Mouse (Mus musculus) gastrocnemius, postnatal 10 days (tissue): ENCODE results near the gene Lhfpl4. TPM values are rescaled to one million over a fixed set of nuclear protein-coding genes. Genes with fewer than 3 reads are reported as not detected.

Source experiments
- DNase-seq: peaks from one replicate; pipeline ENCODE4 v3.0.0; 2021; ENCODE audit warnings: mixed read lengths
- total RNA-seq, 2 experiments: library from RNA; stranded (reverse); gene quantifications; 2 replicates each; pipeline ENCODE4 v1.2.3; 2021

Gene Lhfpl4
- total RNA-seq, 2 experiments from 2014 or later = 0.75 to 0.81 TPM

DNA sequence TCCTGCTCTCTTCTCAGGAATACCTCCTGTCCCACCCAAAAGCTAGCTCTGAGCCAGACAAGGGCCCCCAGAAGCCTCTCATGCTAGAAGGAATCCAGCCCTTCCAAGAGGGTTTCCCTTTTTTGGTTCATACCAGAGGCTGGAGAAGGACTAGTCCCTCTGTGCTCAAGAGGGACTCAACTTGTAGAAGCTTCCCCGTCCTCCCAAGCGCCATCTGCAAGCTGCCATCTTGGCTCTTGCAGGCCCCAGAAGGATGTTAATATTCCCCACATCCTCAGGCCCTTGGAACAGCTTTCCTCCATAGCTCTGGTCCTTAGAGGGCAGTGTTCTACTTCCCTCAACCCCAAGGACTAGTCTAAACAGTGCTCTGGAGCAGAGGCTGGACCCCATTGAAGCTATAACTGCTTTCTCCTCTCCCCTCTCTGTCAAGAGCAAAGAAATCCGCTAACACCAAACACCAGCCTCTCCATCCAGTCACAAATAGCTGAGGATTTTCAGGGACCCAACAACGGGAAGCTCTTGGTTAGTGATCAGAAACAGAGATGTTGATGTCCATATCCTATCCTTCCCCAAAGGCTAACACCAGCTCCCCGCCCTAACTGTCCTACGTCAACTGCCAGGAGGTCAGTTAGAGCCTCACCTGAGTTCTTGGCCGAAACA lies 26.7 kb downstream of the Lhfpl4 start:
- DNase-seq = no peak

DNA sequence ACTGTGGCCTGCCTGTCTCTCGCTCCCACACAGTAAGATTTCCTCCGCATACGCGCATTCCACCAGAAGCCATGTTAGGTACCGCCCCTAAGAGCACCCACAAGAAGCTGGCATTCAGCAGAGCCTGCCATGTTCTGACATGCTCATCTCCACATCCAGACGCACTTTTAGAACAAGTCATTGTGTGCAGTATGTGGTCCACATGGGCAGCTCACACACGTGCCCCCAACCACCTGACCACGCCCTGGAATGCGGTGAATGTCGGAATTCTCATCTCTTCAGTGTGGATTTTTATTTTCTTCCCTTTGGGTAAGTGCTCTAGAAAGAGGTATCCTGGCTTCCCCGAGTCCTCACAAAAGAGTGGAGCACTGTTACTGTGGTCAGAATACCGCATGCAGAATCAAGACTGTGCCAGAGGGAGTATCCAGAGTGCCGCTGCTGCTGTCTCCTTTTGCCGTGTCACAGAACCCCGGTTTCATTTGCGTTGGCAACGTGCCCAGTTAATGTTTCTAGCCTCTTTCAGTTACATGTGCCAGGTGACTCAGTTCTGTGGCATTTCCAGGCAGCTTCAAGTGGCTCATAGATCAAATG lies 28.4 kb downstream of the Lhfpl4 start:
- peak; percentile 60 for DNase-seq

DNA sequence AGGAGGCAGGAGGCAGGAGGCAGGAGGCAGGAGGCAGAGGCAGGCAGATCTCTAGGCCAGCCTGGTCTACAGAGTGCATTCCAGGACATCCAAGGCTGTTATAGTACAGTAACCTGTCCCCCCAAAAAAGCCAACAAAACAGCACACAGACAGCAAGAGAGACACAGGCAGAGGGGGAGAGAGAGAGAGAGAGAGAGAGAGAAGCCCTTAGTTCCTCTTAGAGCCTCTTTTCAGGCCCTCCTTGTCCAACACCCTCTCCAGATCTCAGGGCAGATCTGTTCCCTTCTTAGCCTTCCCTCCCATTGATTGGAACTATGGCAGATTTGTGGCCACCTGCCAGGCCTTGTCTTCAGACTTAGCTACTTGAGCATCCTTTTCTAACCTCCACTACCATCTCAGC lies 31.7 kb downstream of the Lhfpl4 start:
- no peak for DNase-seq

- no peak for DNase-seq
Observed at GRCm38 (mm10) chr6:113161982-113162381, 33.2 kb downstream of the Lhfpl4 start.

- no peak for DNase-seq
Observed at GRCm38 (mm10) chr6:113160106-113160505, 35.1 kb downstream of the Lhfpl4 start.

- DNase-seq = no peak
Observed at GRCm38 (mm10) chr6:113156064-113156463, 39.1 kb downstream of the Lhfpl4 start.

GRCm38 (mm10) chr6:113154886-113155285 lies 40.3 kb downstream of the Lhfpl4 start:
- DNase-seq = no peak

- DNase-seq = no peak
Observed at GRCm38 (mm10) chr6:113154071-113154470, 41.1 kb downstream of the Lhfpl4 start.

DNA sequence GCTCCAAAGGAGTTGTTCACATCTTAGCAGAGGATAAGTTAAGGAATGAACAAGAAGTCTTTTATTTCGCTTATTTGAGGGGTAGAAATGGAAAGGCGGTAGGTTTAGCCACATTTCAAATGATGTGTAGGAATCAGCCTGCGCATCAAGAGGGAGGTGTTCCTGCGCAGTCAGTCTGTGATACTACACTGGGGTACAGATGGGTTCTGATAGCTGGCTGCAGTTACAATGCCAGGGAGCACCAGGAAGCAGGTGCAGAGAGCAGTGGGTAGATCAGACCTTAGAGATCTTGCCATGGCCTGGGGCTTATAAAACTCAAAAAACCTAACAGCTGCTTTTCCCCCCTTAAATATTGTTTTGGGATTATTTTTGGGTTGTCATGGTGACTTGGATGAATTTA lies 49.9 kb downstream of the Lhfpl4 start:
- no peak for DNase-seq

GRCm38 (mm10) chr6:113144764-113145163 lies 50.4 kb downstream of the Lhfpl4 start:
- no peak for DNase-seq

DNA sequence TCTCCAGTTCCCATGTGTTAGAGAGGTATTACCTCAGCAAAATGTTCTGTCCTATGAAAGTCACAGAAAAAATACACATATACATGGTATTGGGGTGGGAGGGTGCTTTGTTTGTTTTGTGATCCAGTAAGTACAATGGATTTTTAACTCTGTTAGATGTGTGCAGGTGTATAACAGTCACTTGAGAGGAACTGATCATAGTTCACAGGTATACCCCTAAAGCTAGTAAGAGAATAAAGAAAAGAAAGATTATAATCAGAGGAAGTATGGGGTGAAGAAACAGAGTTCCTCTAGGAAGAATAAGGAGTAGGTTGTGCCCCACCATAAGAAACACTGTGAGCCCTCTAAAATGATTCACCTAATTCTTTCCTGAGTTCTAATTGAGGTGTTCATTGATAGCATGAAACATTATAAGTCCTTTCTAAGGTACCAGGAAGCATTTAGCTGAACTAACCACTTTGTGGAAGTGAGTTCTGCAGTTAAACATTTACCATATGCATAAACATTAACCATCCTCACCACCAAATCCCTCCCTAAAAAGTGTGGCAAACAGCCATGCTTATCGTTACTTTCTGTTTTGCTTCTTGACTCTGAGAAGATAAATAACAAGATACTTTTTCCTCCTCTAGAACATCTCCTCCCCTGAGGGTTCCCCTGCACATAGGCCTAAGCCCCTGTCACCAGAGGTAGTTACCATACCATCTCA lies 53.6 kb downstream of the Lhfpl4 start:
- DNase-seq = no peak

GRCm38 (mm10) chr6:113133360-113133759 lies 61.8 kb downstream of the Lhfpl4 start:
- no peak for DNase-seq

- DNase-seq = no peak
Observed at GRCm38 (mm10) chr6:113120806-113121205, 74.4 kb downstream of the Lhfpl4 start.

Other genes with a start within 250 kb of the Lhfpl4 start
- gene Srgap3, start 248.1 kb downstream of the Lhfpl4 start, total RNA-seq = 10 to 100 TPM in 1 of 2 experiments, 1 to 10 TPM in 1; 7.8 to 12.4 TPM
- 10 to 100 TPM; 16.9 to 17.0 TPM for gene Thumpd3, start 149.2 kb downstream of the Lhfpl4 start, total RNA-seq
- gene Setd5, start 118.0 kb downstream of the Lhfpl4 start, total RNA-seq = 10 to 100 TPM; 54.8 to 82.3 TPM
- gene Mtmr14, start 42.5 kb upstream of the Lhfpl4 start, total RNA-seq = 10 to 100 TPM; 11.9 to 13.2 TPM
- under 1 TPM in 1 of 2 experiments, not detected in 1; 0.23 TPM for gene Cpne9, start 86.9 kb upstream of the Lhfpl4 start, total RNA-seq
- gene Brpf1, start 111.8 kb upstream of the Lhfpl4 start, total RNA-seq = 10 to 100 TPM; 13.7 to 18.2 TPM
- gene Ogg1, start 131.6 kb upstream of the Lhfpl4 start, total RNA-seq = 1 to 10 TPM; 8.1 to 8.2 TPM
- gene Camk1, start 148.6 kb upstream of the Lhfpl4 start, total RNA-seq = 10 to 100 TPM; 35.9 to 44.2 TPM
- 10 to 100 TPM; 18.8 to 21.7 TPM for gene Tada3, start 182.5 kb upstream of the Lhfpl4 start, total RNA-seq
- gene Arpc4, start 182.7 kb upstream of the Lhfpl4 start, total RNA-seq = 10 to 100 TPM; 86.3 to 94.5 TPM
- 1 to 10 TPM; 1.1 to 2.2 TPM for gene Ttll3, start 193.9 kb upstream of the Lhfpl4 start, total RNA-seq
- gene Rpusd3, start 224.0 kb upstream of the Lhfpl4 start, total RNA-seq = 10 to 100 TPM; 10.0 to 11.3 TPM
- 1 to 10 TPM; 3.9 to 6.4 TPM for gene Cidec, start 240.4 kb upstream of the Lhfpl4 start, total RNA-seq
- 10 to 100 TPM; 27.9 to 32.7 TPM for gene Jagn1, start 247.2 kb upstream of the Lhfpl4 start, total RNA-seq